Mouse (Mus musculus) cerebellum, postnatal 14 days (tissue): Measurements from ENCODE around the gene Gnptab.

Experiments used
- DNase-seq, 2 experiments: peaks; one replicate each; pipeline ENCODE4 v3.0.0; 2021; ENCODE audit warnings: mixed read lengths in 2 of 2

Gene Gnptab

DNA sequence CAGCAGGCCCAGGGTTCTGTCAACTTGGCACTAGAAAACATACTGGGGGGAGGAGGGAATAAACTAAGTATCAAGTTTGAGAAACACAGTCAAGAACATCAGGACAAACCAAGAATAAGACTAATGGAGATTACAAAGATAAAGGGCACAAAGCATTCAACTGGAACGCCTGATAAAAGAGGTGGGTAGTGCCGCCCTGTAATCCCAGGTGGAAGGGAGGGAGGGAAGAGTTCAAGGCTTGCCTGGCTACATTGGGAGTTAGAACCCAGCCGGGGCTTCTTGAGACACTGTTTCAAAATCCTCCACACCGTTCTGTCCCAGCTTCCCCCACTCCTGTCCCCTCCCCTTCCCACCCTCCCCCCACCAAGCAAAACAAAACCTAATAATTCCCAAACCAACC is 1.3 kb upstream of the Gnptab start:
- DNase-seq: no peak

DNA sequence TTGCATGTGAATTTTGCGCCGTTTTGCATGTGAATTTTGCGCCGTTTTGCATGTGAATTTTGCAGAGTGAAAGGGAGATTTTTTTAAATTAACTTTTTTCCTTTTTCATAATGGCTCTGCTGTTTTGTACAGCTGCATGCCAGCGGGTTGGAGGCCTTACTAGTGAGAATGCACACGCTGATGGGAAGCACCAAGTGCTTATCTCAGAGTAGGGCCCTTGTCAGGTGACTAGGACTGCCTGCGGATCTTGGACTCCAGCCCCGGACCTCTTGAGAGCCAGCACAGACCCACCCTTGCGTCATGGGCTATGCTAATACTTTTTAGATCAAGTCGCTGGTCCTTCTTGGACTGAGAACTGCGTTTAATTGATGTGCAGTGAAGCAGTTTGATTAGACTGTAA is 1.1 kb downstream of the Gnptab start:
- peak; percentile 48 to 52 for DNase-seq

DNA sequence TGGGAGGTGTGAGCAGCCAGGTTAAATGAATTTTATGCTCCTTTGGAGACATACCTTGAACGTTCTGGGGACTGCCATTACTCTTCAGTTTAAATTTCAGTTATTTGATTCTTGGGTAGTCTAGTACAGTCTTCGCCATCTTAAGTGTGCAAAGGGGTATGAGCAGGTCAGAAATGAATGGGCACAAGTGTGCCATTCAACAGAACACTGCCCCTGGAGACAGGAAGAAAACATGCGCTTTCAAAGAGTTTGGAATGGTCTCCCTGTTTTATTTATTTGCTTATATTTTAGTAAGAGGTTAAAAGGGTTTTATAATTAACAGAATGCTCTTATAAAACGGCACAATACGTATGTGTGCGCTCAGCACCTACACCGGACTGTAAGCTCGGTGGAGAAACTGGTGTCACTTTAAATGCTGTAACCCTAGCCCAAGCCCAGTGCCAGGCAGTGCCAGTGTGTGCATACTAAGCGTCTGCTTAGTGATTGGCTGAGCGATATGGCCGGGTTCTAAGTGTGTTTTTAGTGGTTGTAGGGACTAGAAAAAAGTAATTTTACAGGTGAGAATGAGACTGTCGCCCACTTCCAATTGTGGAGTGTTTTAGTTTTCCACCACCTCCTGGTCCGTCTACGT is 1.6 kb downstream of the Gnptab start:
- DNase-seq: peak in 1 of 2 experiments; percentile 21

DNA sequence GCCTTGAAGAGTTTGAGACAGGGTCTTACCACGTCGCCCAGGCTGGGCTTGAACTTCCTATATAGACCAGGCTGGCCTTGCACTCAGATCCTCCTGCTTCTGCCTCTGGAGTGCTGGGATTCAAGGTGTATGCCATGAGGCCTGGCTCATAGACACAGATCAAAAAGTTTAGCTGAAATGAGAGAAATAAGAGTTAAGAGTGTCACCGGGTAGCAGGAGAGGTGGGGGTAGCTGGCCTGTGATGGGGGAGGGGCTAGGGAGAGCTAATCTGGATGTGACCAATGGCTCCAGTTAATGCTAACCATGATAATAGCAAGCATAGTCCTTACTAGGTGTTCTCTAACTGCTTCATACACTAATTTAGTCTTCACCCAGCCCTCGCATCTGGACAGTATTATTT is 2.4 kb downstream of the Gnptab start:
- no peak for DNase-seq

DNA sequence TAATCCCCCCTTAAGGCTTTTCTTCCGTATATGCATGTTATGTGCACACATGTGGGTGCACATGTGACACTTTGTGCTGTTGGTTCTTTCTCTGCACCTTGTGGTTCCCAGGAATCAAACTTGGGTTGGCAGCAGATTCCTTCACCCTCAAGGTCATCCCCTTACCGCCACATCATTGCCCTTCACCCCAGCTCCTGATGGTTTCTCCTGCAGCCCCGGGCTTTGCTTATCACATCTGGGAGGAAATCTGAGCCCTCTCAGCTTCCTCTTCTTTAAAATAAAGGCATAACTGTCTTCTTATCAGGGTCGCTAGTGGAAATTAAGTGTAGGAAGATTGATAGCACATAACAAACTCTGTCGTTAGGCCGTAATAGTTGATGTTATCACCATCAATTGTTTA is 3.1 kb downstream of the Gnptab start:
- DNase-seq: no peak

DNA sequence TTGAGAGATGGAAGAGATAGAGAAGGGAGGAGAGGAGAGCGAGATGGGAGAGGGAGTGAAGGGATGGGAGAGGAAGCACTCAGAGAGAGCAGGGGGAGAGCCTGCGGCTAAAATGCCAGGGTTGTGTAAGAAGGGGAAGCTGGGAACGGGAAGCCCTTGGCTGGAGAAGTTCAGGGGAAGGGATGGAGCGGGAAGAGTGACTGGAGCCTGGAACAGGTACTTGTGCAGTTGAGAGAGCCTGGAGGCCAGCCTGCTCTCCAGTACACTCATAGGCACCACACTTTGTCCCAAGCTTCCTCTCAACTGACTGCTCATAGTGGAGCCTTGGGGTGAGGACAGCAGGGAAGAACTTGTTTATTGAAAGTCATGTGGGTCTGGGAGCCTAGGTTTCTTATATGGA is 4.5 kb downstream of the Gnptab start:
- no peak for DNase-seq

DNA sequence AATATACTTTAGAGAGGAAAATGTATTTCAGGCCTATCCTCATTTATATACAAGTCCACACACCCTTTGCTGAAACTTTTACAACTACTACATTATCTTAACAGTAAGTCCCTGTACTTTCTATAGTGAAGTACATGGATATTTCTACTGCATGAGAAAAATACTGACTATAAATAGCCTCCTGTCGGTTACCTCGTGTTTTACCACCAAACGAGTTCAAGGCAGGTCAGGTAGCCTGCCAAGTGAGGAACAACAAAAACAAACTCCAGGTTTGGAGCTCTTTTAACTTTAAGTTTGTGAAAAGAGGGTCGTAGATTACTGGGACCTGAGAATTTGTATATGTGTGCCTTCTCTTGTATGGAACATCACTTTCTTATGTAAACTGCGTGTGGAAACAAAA is 5.1 kb downstream of the Gnptab start:
- DNase-seq: no peak

DNA sequence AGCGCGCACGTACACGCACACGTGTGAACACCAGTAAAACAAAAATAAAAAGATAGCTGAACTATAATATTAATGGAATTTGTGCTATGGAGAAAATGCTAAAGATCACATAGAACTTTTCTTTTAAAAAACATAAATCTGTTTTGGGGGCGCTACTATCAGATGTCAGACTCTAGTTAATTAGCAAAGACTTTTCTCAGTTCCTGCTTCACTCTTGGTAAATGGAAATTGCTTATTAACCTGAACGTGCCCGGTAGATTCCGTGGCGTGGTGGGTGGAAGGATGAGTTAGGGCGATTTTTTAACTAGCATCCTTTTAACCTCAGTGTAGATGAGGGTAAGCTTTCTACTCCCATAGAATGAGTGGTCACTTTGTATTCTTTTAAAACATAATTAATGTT is 6.4 kb downstream of the Gnptab start:
- DNase-seq: no peak

DNA sequence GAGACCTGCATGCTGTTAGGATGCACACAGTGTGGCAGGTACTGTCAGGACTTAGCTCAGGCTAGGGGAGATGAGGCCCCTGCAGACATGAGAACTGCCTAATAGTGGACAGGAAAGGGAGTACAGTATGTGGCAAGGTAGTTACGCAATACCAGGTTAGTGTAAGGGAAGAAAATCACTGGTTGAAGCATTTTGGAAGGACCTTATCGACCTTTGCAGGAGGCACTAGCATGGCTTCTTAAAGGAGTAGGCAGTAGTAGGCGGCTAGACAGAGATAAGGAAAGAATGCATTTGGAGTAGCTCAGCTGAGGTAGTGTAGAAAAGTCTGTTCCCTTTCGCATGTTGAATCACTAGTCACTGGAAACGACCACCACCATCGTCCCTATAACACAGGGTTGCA is 6.8 kb downstream of the Gnptab start:
- no peak for DNase-seq

DNA sequence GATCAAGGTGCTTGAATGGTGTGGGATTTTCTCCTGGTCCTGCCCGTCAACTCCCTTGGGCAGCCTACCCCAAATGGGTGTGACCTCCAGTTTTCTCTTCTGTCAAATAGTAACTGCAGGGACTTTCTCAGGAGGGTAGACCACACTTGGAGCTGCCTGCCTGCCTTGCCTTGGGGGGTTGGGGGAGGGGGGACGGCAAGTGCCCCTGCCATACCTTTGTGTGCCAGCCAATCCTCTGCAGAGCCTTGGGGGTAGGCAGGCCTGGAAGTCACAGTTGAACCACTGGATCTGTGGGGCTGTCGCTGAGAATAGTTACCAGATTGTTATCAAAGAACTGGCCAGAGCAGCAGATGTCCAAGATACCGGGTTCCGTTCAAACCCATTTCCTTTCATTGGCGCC is 7.3 kb downstream of the Gnptab start:
- DNase-seq: no peak

DNA sequence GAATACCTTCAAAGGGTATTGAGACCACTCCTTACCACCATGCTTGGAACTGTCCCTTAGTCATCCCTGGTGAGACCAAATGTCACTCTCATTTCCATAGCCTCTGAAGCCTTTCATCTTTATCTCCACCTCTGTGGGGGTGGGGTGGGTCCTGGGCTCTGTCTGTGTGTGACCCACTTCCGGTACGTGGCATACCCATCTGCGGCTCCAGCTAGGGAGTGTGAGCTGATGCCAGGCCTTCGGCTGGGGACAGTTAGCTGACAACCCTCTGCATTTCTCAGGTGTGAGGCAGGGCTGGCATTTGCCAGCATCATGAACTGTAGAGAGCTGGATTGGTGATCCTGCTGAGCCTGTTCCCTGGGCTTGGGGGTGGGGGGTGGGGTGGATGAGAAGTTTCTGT is 10.6 kb downstream of the Gnptab start:
- no peak for DNase-seq

DNA sequence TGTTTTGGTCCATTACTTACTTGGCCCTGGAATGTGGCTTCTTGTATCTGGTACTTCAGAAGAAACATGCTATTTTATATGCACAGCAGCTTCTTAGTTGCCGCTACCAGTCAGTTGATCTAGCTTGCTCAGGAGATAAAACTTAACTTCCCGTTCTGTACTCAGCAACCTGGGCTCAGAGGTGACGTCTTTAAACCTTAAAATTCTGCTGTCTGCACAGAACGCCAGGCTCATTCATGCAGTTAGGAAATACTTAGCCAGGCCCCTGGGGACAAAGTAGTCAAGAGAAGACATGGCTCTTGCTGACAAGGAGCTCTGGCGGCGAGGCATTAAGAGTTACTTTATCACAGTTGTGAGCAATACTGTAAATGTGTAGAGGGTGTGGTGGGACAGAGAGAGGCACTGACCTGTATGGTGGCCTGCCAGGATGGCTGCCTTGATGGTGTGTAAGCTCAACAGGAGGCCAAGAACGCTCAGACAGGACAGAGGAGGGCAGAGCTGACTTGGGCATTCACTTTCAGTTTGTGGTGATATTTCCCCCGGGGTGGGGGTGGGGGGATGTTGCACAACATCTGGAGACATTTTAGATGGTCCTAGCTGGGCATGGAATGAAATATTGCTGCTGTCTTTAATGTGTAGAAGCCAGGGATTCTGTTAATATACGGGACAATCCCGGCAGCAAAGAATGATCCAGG is 11.3 kb downstream of the Gnptab start:
- DNase-seq: no peak

DNA sequence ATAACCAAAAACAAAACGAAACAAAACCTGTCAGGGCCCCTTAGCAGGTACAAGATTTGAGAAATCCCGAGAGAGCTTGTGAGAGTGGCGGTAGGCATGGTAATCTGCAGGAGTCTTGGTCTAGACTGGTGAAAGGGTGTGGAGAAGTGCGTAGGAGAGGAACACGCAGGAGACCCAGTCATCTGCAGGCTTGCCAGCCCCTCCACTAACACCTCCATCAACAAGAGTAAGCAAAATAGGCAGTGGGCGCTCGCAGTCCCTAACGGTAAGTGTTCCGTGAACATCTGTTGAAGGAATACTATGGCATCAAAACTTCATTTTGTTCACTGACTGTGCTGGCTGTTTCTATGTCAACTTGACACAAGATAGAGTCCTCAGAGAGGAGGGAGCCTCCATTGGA is 12.6 kb downstream of the Gnptab start:
- no peak for DNase-seq

DNA sequence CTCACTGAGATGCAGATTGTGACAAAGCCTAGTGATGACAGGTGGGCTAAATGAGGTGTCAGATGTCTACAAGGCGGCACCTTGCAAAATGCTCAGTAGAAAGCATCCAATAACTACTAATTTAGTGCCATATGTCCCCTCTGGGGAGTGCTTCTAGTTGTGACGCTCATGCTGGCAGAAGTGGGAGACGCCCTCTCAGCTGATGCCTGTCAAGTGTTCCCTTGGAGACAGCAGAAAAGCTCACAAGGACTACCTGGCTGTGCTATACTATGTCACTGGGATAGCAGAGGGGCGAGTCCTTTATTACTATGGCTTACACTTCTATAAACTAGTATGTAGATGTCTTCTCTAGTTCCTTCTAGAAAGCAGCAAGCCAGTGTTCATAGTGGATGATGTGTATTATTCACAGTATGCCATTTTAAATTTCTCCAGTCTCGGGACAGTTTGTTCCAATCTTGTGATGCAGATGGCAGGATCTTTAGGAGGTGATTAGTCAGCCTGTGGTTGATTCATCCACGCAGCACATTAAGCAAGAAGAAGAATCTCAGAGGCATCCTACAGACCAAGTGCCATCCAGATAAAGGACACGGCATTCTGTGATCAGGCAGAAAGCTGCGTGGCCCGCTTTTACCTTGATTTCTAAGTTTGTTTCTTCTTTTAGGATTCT is 13.4 kb downstream of the Gnptab start:
- DNase-seq: no peak

DNA sequence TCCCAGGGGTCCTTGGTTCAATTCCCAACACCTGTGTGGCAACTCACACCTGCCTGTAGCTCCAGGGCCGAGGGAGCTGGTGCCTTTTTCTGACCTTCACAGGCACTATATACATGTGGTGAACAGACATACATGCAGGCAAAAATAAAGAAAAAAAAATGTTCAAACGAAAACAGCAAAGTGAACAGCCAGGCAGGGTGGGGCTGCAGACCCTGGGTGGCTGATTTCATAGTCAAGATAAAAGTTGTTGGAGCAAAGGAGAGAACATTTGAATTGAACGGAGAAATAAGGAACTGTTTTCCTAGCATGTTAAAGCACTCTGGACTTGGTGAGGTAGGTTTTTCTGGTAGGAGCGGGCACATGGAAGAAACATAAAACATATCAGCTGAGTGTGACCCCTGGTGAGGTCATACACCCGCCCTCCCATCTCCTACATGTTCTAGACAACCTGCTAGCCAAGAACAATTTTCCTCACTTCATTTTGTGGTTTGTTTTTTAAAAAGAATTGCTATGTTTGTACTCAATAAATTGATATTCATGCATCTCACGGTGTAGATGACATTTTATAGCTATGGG is 19.8 kb downstream of the Gnptab start:
- no peak for DNase-seq

DNA sequence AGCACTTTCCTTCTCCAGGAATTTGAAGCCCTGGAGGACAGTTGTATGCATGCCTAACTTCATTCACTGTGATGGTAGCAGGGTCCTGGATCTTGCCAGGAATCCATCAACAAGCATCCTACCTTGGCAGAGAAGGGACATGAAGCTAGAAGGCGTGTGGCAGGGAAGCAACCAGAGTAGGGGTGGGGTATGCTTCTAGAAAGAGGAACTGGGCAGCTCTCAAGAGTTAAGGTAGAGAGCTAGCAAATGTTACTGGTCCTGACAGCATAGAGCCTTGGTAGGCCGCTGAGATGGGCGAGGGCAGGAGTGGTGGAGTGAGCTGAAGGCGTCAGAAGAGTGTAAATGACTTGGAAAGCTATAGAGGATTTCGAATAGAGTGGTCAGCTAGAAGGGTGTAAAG is 20.3 kb downstream of the Gnptab start:
- DNase-seq: no peak

DNA sequence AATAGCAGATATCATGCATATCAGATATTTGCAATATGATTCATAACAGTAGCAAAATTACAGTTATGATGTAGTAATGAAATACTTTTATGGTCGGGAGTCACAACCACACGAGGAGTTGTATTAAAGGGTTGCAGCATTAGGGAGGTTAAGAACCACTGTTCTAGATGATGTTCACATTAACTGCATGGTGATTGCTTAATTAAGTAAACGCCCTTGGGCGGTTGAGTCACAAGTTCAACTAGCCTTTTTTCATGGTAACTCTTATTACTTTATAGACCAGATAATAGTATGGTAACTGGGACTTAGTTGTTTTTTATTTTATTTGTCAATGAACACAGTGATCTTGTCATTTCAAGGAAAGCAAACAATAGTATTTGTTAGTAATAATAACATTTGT is 24.1 kb downstream of the Gnptab start:
- DNase-seq: no peak

DNA sequence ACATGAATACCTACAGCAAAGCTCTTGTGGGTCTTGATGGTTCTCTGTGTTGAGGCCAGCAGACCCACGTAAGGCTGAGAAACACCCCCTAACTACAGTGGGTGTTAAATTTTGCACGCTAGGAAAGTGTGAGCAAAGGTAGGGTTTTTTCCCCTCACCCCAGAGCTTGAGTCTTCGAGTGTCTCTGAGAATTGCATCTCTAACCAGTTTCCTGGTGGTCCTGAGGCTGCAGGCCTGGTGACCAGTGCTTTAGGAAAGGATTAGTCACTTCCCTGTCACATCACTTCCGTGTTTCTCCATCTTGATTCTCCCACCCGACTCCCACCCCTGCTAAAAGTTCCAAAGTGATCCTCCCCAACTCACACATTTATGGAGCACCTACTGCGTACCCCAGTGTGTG is 25.3 kb downstream of the Gnptab start:
- DNase-seq: no peak

DNA sequence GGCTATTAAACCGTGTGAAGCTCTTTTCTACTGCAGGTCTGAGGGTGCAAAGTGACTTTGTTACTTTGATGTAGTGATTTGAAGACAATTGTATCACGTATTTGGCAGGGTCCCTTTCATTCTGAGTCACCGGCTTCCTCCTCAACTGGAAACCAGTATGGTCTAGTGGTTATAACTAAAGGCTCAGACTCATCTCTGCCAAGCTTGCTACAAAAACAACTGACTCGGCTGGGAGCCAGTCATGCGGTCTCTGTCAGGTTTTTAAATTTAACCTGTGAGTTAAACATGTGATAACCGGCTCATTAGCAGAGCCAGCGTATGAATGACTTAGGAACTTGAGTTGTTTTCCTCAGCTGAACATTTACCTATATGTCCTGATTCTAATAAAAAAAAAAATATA is 26.9 kb downstream of the Gnptab start:
- peak in 1 of 2 experiments; percentile 11 for DNase-seq

DNA sequence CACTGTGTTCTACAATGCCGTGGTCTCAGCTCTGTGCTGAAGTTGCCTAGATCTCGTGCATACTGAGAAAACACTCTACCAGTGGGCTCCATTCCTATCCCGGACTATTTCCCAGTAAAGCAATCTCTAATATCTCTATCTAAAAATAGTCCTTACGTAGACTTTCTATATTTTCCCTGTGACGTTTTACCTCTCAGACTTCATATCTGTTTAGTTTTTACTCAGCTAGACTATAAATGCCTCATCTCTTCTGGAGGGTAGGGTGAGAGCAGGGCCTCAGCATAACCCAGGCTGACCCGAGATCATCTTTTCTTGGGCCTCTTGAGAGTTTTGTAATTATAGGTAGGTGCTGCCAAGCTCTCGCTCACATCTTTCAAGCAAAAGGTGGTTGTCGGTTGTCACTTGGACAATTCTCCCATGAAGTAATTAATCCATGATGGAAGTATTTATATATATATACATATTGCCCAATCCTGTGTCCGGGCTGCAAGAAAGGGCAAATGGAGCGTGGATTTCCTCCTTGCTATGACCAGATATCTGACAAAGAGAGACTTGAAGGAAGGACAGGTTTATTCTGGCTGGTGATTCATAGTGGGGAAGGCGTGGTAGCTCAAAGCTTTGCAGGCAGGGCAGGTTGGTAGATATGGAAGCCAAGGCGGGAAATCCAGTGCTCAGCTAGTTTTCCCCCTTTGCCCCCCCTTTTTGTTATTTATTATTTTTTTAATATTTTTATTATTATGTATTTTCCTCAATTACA is 29.1 kb downstream of the Gnptab start:
- DNase-seq: no peak

DNA sequence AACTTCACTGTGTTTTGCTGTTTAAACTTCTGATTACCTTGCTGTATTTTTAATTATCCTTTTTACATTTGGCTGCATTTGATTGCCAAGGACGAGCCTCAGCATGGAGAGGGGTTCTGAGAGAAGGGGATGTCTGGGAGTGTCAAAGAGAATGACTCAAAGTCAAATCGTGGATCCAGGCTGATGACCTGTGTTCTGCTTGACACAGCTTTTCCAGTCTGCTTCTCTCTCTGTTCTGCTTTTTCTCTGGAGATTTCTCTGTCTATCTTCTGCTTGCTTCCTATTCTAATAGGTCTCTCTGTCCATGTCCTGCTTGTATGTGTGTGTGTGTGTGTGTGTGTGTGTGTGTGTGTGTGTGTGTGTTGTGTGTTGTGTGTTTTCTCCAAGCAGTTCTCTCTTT is 30.8 kb downstream of the Gnptab start:
- DNase-seq: no peak

DNA sequence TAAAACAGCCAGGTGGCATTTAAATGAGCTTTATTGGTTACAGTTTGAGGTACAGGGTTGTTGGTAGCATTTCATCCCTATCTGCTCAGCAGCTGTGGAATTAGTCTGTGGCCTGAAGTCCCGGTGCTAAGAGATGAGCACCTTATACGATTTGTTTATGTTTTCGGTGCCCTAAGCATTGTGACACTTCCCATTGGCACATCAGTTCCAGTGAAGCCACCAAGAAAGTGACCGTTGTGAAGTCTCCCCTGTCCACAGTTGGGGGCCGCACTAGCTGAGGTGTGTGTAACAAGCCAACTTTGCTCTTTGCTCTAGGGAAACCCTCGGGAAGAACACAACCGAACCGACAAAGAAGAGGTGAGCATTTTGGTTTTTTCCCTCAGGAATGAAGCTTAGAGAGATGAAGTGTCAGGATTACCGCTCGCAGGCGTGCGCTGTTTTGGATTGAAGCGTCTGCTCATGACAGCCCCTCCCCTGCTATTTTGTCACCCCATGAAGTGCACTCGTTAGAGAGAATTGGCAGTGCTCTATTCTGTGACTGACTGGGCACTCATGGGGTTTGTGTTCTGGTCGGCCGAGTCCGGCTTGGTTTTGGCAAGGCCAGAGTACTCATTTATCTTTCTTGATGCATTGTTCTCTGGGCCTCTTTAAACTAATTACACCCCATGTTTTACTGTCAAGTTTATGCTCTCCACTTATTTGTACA is 33.5 kb downstream of the Gnptab start:
- peak in 1 of 2 experiments; percentile 24 for DNase-seq

DNA sequence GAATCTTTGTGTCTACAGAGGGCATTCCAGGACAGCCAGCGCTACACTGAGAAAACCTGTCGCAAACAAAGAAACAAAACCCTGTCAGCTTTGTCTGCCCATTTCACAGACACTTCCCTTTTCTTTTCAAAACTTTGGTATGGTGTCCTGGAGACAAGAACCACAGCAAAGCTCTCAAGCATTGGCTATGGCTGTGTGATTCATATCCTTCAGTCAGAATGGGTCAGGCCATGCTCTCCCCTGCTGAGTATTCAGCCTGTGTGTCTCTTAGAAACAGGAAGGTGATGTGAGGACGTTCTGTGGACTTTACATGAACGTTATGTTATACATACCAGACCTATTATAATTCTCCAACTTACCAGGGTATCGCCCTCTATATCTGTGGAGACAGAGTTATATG is 38.8 kb downstream of the Gnptab start:
- no peak for DNase-seq
